Mouse (Mus musculus): ENCODE results near the gene Rad17. TPM values are rescaled to one million over a fixed set of nuclear protein-coding genes. Genes with fewer than 3 reads are reported as not detected.

Rad17 gene
- total RNA-seq, 2 experiments from 2014 or later, result 12.8 to 13.1 TPM

- no peak for DNase-seq (ENCODE audit: low spot score in 2 of 2)
- intact Hi-C loops (cut with DNase I), result no loop called here
These were observed 68.7 kb downstream of the Rad17 start for GRCm38 (mm10) chr13:100582144-100582543.

DNA sequence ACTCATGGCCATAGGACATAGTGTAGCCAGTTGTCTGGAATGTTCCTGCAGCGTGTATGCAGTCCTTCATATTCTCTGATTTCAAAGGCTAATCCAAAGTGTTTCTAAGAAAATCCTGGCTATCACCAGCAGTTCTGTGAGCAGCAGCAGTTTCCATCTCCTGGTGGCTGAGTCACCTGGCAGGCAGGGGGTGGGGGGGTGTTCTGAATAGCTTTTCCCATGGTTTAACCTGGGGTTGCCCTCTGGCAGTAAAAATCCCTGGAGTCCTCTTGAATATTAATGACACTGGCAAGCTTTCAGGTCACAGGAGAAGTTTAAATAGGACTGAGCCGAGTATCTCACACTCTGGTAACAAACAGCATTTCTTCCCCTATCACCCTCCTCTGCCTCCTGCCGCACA is 69.2 kb downstream of the Rad17 start:
- no peak for DNase-seq (ENCODE audit: low spot score in 2 of 2)
- intact Hi-C loops (cut with DNase I), result no loop called here

DNA sequence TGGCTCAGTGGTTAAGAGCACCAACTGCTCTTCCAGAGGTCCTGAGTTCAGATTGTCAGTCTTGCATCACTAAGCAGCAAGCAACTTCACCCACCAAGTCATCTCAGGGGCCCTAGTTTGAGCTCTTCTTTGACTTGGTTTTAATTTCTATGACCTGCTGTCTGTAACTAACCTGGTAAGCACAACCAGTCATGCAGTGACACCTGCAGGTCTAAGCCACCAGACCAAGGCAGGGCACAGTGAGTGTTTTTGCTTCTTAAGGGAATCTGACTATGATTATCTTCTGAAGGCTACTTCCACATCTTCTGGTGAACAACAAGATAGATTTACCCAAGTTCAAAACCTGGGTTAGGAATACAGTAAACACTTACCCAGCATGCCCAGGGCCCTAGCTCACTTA is 70.9 kb downstream of the Rad17 start:
- no peak for DNase-seq (ENCODE audit: low spot score in 2 of 2)
- intact Hi-C loops (cut with DNase I), result no loop called here

DNA sequence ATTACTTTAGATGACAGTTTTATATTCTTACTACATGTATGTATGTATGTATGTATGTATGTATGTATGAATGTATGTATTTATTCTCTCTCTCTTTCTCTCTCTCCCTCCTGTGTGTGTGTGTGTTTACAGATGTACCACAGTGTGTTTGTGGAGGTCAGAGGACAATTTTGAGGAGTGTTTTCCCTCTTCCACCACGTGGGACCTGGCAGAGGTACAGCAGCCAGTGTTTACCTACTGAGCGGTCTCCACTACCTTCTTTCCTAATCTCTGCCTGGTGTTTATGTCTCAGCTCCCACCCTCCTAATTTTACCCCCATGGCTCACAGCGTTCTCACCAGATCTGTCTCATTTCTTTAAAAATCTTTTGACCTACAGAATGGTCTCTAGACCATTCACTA is 71.6 kb downstream of the Rad17 start:
- no peak for DNase-seq (ENCODE audit: low spot score in 2 of 2)
- intact Hi-C loops (cut with DNase I), result no loop called here

DNA sequence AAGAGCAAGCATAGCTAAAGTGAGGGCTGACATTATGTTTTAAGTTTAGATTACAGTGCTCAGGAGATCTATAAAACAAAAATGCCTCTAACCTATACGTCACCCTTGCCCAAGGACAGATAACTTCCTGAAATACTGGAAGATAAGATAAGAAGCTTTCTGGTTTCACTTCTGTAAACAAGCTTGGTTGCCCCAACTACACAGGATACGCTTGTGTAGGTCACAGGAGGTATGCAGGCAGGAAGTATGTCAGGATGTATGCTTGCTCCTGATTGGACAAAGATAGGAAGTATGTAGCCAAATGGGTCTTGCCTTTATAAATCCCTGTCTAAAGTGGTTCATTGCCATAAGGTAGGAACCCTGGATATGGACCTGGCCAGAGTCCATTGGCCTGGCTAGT is 74.9 kb downstream of the Rad17 start:
- intact Hi-C loops (cut with DNase I), result no loop called here
- DNase-seq (ENCODE audit: low spot score in 2 of 2), result no peak

DNA sequence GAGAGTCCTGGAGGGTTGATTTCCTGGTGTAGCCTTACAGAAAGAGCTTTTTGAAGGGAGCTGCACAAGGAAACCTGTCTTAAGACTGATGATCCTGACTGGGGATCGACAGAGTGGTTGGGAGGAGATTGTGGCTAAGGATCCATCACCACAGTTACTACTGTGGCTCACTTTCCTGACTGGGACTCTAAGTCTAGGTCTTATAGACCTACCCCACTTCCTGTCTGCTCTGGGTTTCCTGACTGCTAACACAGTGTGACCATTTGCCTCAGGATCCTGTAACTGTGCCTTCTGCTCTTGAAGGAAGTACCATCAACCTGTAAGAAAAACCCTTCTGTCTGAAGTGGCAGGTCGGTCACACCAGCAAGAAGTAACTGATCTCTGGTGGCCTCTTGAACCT is 80.1 kb downstream of the Rad17 start:
- intact Hi-C loops (cut with DNase I), result no loop called here
- DNase-seq (ENCODE audit: low spot score in 2 of 2), result no peak

DNA sequence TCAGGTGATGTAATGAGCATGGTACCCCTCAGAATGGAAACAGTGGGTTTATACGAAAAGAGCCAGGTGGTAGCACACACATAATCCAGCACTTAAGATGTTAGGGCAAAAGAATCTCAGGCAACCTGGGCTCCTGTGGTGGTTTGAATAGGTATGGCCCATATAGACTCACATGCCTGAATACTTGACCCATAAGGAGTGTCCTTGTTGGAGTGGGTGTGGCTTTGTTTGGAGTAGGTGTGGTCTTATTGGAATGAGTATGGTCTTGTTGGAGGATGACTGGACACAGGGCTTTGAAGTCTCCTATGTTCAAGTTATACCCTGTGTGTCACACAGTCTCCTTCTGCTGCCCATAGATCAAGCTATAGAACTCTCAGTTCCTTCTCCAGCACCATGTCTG is 82.5 kb downstream of the Rad17 start:
- intact Hi-C loops (cut with DNase I), result no loop called here

More for the DNA sequence above, 82.5 kb downstream of the Rad17 start:
- DNase-seq (ENCODE audit: low spot score in 2 of 2), result no peak

Other genes with a start within 250 kb of the Rad17 start
- gene Naip1, start 198.2 kb downstream of the Rad17 start, total RNA-seq (2021), result under 1 TPM in 1 of 2 experiments, not detected in 1; 0.15 TPM
- gene Gtf2h2, start 158.5 kb downstream of the Rad17 start, total RNA-seq (2021), result 10 to 100 TPM; 36.4 to 40.1 TPM
- gene Ocln, start 98.3 kb downstream of the Rad17 start, total RNA-seq (2021), result 10 to 100 TPM; 10.1 to 10.8 TPM
- gene Marveld2, start 34.1 kb downstream of the Rad17 start, total RNA-seq (2021), result 1 to 10 TPM; 1.2 to 1.8 TPM
- 10 to 100 TPM; 91.6 to 91.8 TPM for gene Ak6, start 72 bp downstream of the Rad17 start, total RNA-seq (2021)
- gene Taf9, start 528 bp upstream of the Rad17 start, total RNA-seq (2021), result 10 to 100 TPM; 24.4 to 31.4 TPM
- under 1 TPM; 0.33 to 0.97 TPM for gene Ccdc125, start 18.7 kb upstream of the Rad17 start, total RNA-seq (2021)
- 10 to 100 TPM; 32.2 to 34.8 TPM for gene Cdk7, start 79.9 kb upstream of the Rad17 start, total RNA-seq (2021)
- gene Mrps36, start 93.6 kb upstream of the Rad17 start, total RNA-seq (2021), result 10 to 100 TPM; 66.7 to 74.3 TPM
- gene Cenph, start 124.8 kb upstream of the Rad17 start, total RNA-seq (2021), result under 1 TPM; 0.66 to 0.72 TPM
- 1 to 10 TPM; 2.1 to 2.9 TPM for gene Ccnb1, start 135.5 kb upstream of the Rad17 start, total RNA-seq (2021)
- 10 to 100 TPM; 41.9 to 43.7 TPM for gene Slc30a5, start 182.4 kb upstream of the Rad17 start, total RNA-seq (2021)

Measured in left cerebral cortex, postnatal 14 days (tissue).